Mouse (Mus musculus) CH12.LX (cell line): ENCODE measurements around the gene Galc. TPM values are rescaled to one million over a fixed set of nuclear protein-coding genes. Genes with fewer than 3 reads are reported as not detected.

Experiments
- DNase-seq: peaks from one replicate; pipeline ENCODE4 v3.0.0-alpha.2; 2013; ENCODE audit errors: extremely low read depth
- H3K27ac ChIP-seq: 2 replicates; pipeline ENCODE4 v1.5.1; 2012; ENCODE audit warnings: low read depth, mild to moderate bottlenecking, control low read depth, moderate library complexity; ENCODE audit not compliant: insufficient read depth
- H3K27me3 ChIP-seq: replicated peaks from 2 replicates; pipeline ENCODE3; 2012; ENCODE audit warnings: inconsistent platforms
- H3K36me3 ChIP-seq, 2 experiments: replicated peaks in 1 of 2; 2 replicates each; pipeline versions ENCODE3 to v1.6.1; 2012; ENCODE audit warnings: inconsistent platforms in 1 of 2, low read length in 1 of 2, mild to moderate bottlenecking in 1 of 2, mixed read lengths in 1 of 2, moderate library complexity in 1 of 2; ENCODE audit not compliant: control insufficient read depth in 1 of 2, insufficient read depth in 1 of 2
- H3K4me1 ChIP-seq, 2 experiments: 2 replicates each; pipeline ENCODE4 v1.6.1; 2012; ENCODE audit warnings: inconsistent platforms in 1 of 2, moderate library complexity in 1 of 2; ENCODE audit not compliant: insufficient read depth in 2 of 2, control insufficient read depth in 1 of 2
- H3K4me2 ChIP-seq: 2 replicates; pipeline ENCODE4 v1.6.1; 2012; ENCODE audit warnings: low read depth, mild to moderate bottlenecking, control low read depth; ENCODE audit not compliant: poor library complexity, insufficient read depth, severe bottlenecking
- H3K4me3 ChIP-seq, 3 experiments: fragments of 150-350 bp in 1 of 3; sonication (generic) in 1 of 3; replicated peaks in 1 of 3; 2 replicates each; pipeline versions ENCODE3 to v1.5.1; 2011 to 2012; ENCODE audit warnings: low read depth in 2 of 3, low read length in 2 of 3, mild to moderate bottlenecking in 2 of 3, moderate library complexity in 2 of 3, control low read depth in 1 of 3, improper control_type of control experiment in 1 of 3, inconsistent platforms in 1 of 3, mixed read lengths in 1 of 3; ENCODE audit not compliant: poor library complexity in 1 of 3
- H3K79me2 ChIP-seq: replicated peaks from 2 replicates; pipeline ENCODE4 v1.6.1; 2012; ENCODE audit warnings: mild to moderate bottlenecking, moderate library complexity; ENCODE audit not compliant: control insufficient read depth, poor library complexity, insufficient read depth, severe bottlenecking; ENCODE audit errors: extremely low read depth
- H3K9ac ChIP-seq: 2 replicates; pipeline ENCODE4 v1.6.1; 2012; ENCODE audit warnings: low read depth, mild to moderate bottlenecking, control low read depth, moderate library complexity; ENCODE audit not compliant: insufficient read depth
- H3K9me3 ChIP-seq: replicated peaks from 2 replicates; pipeline ENCODE3; 2012; ENCODE audit warnings: low read length, inconsistent platforms, mixed read lengths
- BHLHE40 ChIP-seq: IDR thresholded peaks from 2 replicates; pipeline ENCODE4 v1.6.1; 2011; ENCODE audit warnings: mild to moderate bottlenecking, low read depth, low read length, improper control_type of control experiment
- CHD1 ChIP-seq: IDR thresholded peaks from 2 replicates; pipeline ENCODE4 v1.6.1; 2012; ENCODE audit warnings: low read depth, low read length, improper control_type of control experiment, inconsistent platforms
- EP300 ChIP-seq: IDR thresholded peaks from 2 replicates; pipeline ENCODE4 v1.6.1; 2011; ENCODE audit warnings: low read length, improper control_type of control experiment
- ETS1 ChIP-seq: conservative IDR thresholded peaks from 2 replicates; pipeline ENCODE4 v1.6.1; 2012; ENCODE audit warnings: low read depth, mild to moderate bottlenecking, inconsistent platforms, low read length, improper control_type of control experiment, moderate library complexity
- IRF4 ChIP-seq: IDR thresholded peaks from 2 replicates; pipeline ENCODE4 v1.6.1; 2014; ENCODE audit warnings: low read depth, mild to moderate bottlenecking, inconsistent platforms, low read length, improper control_type of control experiment
- MAX ChIP-seq: IDR thresholded peaks from 2 replicates; pipeline ENCODE4 v1.6.1; 2011; ENCODE audit warnings: low read length, improper control_type of control experiment
- MYC ChIP-seq: IDR thresholded peaks from 2 replicates; pipeline ENCODE4 v1.6.1; 2011; ENCODE audit warnings: low read depth, mild to moderate bottlenecking, improper control_type of control experiment, low read length
- NELFE ChIP-seq: IDR thresholded peaks from 2 replicates; pipeline ENCODE4 v1.6.1; 2011; ENCODE audit warnings: low read depth, low read length, improper control_type of control experiment
- POLR2AphosphoS2 ChIP-seq: IDR thresholded peaks from 2 replicates; pipeline ENCODE4 v1.6.1; 2011; ENCODE audit warnings: low read depth, low read length, improper control_type of control experiment
- RAD21 ChIP-seq: IDR thresholded peaks from 2 replicates; pipeline ENCODE4 v1.6.1; 2011; ENCODE audit warnings: low read depth, mild to moderate bottlenecking, low read length, improper control_type of control experiment, moderate library complexity
- SIN3A ChIP-seq: IDR thresholded peaks from 2 replicates; pipeline ENCODE4 v1.6.1; 2012; ENCODE audit warnings: low read length, improper control_type of control experiment, inconsistent platforms
- SMC3 ChIP-seq: IDR thresholded peaks from 2 replicates; pipeline ENCODE4 v1.6.1; 2011; ENCODE audit warnings: low read depth, low read length, improper control_type of control experiment
- TBP ChIP-seq: conservative IDR thresholded peaks from 2 replicates; pipeline ENCODE4 v1.6.1; 2011; ENCODE audit warnings: low read depth, low read length, improper control_type of control experiment
- TCF12 ChIP-seq: IDR thresholded peaks from 2 replicates; pipeline ENCODE4 v1.6.1; 2014; ENCODE audit warnings: low read depth, mild to moderate bottlenecking, inconsistent platforms, low read length, improper control_type of control experiment
- USF2 ChIP-seq: conservative IDR thresholded peaks from 2 replicates; pipeline ENCODE4 v1.6.1; 2011; ENCODE audit warnings: low read depth, low read length, improper control_type of control experiment
- ZC3H11A ChIP-seq: IDR thresholded peaks from 2 replicates; pipeline ENCODE4 v1.6.1; 2012; ENCODE audit warnings: low read depth, mild to moderate bottlenecking, inconsistent platforms, low read length, improper control_type of control experiment
- ZKSCAN1 ChIP-seq: IDR thresholded peaks from 2 replicates; pipeline ENCODE4 v1.6.1; 2012; ENCODE audit warnings: low read depth, inconsistent platforms, low read length, improper control_type of control experiment, borderline replicate concordance
- dilution Hi-C: fragments of 300-500 bp; cut with MboI; formaldehyde crosslinking; loops from 2 replicates; pipeline ENCODE4 v1.14.3; 2020; ENCODE audit warnings: low sequenced_read_pairs; ENCODE audit not compliant: extremely low pct_unique_long_range_greater_than_20kb, extremely low pct_ligation_motif_present
- in situ Hi-C: fragments of 300-500 bp; cut with MboI; formaldehyde crosslinking; loops from 3 replicates; pipeline ENCODE4 v1.14.3; 2019; ENCODE audit warnings: low sequenced_read_pairs, low pct_ligation_motif_present, low pct_unique_long_range_greater_than_20kb, mixed read lengths
- polyA plus RNA-seq: library from polyadenylated mRNA; unstranded; fragments of >175 nt; gene quantifications from 2 replicates; pipeline ENCODE4 v1.2.1, GENCODE M21; 2012; ENCODE audit warnings: low read depth; ENCODE audit not compliant: insufficient read length
- total RNA-seq, 2 experiments: library from RNA; depleted of rRNA; stranded (reverse); fragments of 300-350 nt in 1 of 2; fragments of >200 nt in 1 of 2; gene quantifications; 2 replicates each; pipeline ENCODE4 v1.2.3; 2012 to 2014

Gene Galc
- total and polyA plus RNA-seq, 3 experiments: 1.6 to 9.1 (median 6.4) TPM

DNA sequence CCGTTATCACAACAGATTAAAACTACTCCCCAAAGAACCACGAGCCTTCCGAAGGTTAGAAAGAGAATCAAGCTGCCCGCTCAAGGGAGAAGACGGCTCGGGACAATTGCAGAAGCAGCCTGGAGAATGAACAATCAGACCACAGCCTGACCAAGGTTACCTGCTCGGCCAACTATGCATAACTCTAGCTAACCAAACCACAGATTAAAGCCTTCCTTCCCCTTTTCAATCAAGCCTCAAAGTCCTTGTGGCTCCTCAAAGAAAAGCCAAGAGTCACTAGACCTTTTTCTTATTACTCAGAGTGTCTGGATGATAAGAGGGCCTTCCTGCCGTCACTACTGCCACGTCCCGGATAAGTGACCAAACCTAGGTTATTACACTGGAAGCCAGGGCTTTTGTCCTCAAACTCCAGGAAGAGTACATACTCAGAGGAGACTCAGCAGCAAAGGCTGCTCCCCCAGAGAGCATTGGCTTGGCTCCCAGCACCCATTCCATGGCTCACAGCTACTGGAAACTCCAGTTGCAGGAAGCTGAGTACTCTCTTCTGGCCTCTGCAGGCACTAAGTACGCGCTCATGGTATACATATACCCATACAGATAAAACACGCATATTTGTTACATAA is 3.8 kb downstream of the Galc start:
- in situ Hi-C loops: no loop called here
- TF ChIP-seq RAD21 (no peak), BHLHE40 (0 out of 2 replicates have a peak, but pooled peaks have one; percentile 24), NELFE (no peak), ZC3H11A (no peak), EP300 (peak; percentile 11; the same call in 1 of the 2 replicates), TCF12 (no peak)
- dilution Hi-C loops: no loop called here
- H3K4me3 ChIP-seq: no peak overlapping the region
- H3K9ac ChIP-seq: no peak overlapping the region
- H3K4me1 ChIP-seq: peaks cover 14 to 45% of the 10 kb centered on the region in 2 experiments
- no peak overlapping the region for H3K27ac ChIP-seq
- H3K36me3 ChIP-seq: peaks cover 0 to 8% of the 10 kb centered on the region in 2 experiments
- 0 out of 2 replicates have a peak, but pooled peaks cover 2% of the 10 kb centered on the region for H3K79me2 ChIP-seq
- no peaks in the 10 kb centered on the region for H3K27me3 ChIP-seq
- DNase-seq: peak; percentile 34
- no peaks in the 10 kb centered on the region for H3K9me3 ChIP-seq
- H3K4me2 ChIP-seq: no peak overlapping the region

DNA sequence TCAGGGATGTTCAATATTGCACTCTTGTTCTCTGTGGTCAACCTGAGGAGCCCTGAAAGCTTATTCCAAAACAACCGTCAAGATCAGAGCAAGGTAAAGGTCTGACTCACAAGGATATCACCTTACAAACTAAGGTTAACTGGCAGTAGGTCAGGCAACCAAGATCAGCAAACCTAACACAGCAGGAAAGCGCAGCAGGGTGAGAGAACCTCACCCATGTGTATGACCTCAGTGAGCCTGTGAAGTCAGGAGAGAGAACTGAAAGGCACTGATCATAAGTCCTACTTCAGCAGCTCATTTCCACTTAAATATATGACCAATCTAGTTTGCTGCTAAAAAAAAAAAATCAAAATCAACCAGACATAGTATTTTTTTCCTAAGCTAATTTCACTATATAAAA is 6.8 kb downstream of the Galc start:
- Histone ChIP-seq H3K36me3 (peaks cover 0 to 10% of the 10 kb centered on the region in 2 experiments), H3K4me2 (no peak overlapping the region)
- TF ChIP-seq SIN3A (no peak), MYC (no peak), TBP (0 out of 2 replicates have a peak, but pooled peaks have one; percentile 30), ZKSCAN1 (no peak), USF2 (no peak), SMC3 (no peak; the same call in 1 of the 2 replicates), MAX (0 out of 2 replicates have a peak, but pooled peaks have one; percentile 54), EP300 (peak; percentile 67), IRF4 (peak; percentile 28; the same call in 1 of the 2 replicates), POLR2AphosphoS2 (no peak), ETS1 (0 out of 2 replicates have a peak, but pooled peaks have one; percentile 8), CHD1 (no peak)
- TF ChIP-seq, all 38 proteins: peak for 5
- dilution Hi-C loops: no loop called here
- no peak overlapping the region for H3K4me3 ChIP-seq
- DNase-seq: no peak
- H3K4me1 ChIP-seq: peaks cover 14 to 39% of the 10 kb centered on the region in 2 experiments; a peak in 3 of 4 replicates
- in situ Hi-C loops: no loop called here
- peak overlapping the region; percentile 44; the same call in 1 of the 2 replicates for H3K27ac ChIP-seq
- no peaks in the 10 kb centered on the region for H3K79me2 ChIP-seq
- H3K9ac ChIP-seq: no peak overlapping the region
- H3K27me3 ChIP-seq: no peaks in the 10 kb centered on the region
- H3K9me3 ChIP-seq: no peaks in the 10 kb centered on the region
